Mouse (Mus musculus): ENCODE data around the gene Pappa. TPM values are rescaled to one million over a fixed set of nuclear protein-coding genes. Genes with fewer than 3 reads are reported as not detected.

Gene Pappa
- total and polyA plus RNA-seq, 2 experiments from 2014 or later: 0.27 to 1.7 TPM

DNA sequence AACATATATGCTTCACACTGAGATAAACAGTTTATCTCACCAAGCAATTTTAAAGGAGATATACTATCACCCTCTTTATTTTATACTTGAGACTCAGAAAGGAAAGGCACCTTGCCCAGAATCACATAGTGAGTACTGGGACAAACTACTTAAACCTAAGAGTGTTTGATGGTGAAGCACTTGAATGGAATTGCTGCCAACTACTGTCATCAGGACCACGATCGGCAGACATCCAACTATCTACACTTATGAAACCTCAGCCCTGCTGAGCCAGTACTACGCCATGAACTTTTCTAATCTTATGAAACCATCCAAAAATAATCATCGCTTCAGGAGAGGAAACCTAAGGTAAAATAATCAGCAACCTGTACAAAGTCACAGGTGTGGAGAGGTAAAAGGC lies 275.5 kb downstream of the Pappa start:
- DNase-seq (no peak), ATAC-seq (no peak)
- 94% methylated on average over 4 of the region's 4 CpGs for WGBS

DNA sequence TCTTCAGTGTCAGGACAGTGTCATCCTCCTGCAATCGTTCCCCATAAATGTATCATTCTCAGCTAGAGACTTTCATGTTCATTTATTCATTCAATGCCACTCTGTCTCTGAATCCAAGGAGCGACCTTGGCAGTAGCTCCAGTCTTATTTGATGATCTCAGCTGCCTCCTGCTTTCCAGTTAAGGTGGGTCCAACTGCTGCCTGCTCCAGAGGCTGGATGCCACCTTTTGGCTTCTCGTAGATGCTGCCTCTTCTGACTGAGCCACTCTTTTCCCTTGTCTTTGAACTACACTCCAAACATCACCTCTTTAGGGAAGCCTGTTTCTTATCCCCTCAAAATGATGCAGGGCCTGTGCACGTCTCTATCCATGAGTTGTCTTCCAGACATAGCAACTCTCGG lies 278.3 kb downstream of the Pappa start:
- H3K9ac ChIP-seq: no peak overlapping the region
- WGBS: 87% methylated on average over 5 of the region's 5 CpGs
- no peak overlapping the region for H3K27ac ChIP-seq (ENCODE audit: low read depth, low read length)
- no peak for DNase-seq
- H3K4me2 ChIP-seq (ENCODE audit: low read depth): no peak overlapping the region
- ATAC-seq: no peak
- TF ChIP-seq CTCF (IDR thresholded peaks at IDR 0.05; ENCODE audit: low read depth): no peak
- no peaks in the 10 kb centered on the region for H3K36me3 ChIP-seq (ENCODE audit: insufficient read depth)
- H3K4me3 ChIP-seq (ENCODE audit: low read depth, low read length): no peak overlapping the region
- H3K27me3 ChIP-seq (ENCODE audit: insufficient read depth, low read length): no peaks in the 10 kb centered on the region
- no peaks in the 10 kb centered on the region for H3K9me3 ChIP-seq (ENCODE audit: low read length)
- no peaks in the 10 kb centered on the region for H3K4me1 ChIP-seq (ENCODE audit: insufficient read depth)

More for the DNA sequence above, 275.5 kb downstream of the Pappa start:
- Histone ChIP-seq H3K9ac (no peak overlapping the region), H3K27me3 (ENCODE audit: insufficient read depth, low read length) (no peaks in the 10 kb centered on the region), H3K4me2 (ENCODE audit: low read depth) (no peak overlapping the region), H3K36me3 (ENCODE audit: insufficient read depth) (no peaks in the 10 kb centered on the region), H3K4me1 (ENCODE audit: insufficient read depth) (no peaks in the 10 kb centered on the region), H3K27ac (ENCODE audit: low read depth, low read length) (no peak overlapping the region), H3K9me3 (ENCODE audit: low read length) (no peaks in the 10 kb centered on the region), H3K4me3 (ENCODE audit: low read depth, low read length) (no peak overlapping the region)
- no peak for TF ChIP-seq CTCF (IDR thresholded peaks at IDR 0.05; ENCODE audit: low read depth)

DNA sequence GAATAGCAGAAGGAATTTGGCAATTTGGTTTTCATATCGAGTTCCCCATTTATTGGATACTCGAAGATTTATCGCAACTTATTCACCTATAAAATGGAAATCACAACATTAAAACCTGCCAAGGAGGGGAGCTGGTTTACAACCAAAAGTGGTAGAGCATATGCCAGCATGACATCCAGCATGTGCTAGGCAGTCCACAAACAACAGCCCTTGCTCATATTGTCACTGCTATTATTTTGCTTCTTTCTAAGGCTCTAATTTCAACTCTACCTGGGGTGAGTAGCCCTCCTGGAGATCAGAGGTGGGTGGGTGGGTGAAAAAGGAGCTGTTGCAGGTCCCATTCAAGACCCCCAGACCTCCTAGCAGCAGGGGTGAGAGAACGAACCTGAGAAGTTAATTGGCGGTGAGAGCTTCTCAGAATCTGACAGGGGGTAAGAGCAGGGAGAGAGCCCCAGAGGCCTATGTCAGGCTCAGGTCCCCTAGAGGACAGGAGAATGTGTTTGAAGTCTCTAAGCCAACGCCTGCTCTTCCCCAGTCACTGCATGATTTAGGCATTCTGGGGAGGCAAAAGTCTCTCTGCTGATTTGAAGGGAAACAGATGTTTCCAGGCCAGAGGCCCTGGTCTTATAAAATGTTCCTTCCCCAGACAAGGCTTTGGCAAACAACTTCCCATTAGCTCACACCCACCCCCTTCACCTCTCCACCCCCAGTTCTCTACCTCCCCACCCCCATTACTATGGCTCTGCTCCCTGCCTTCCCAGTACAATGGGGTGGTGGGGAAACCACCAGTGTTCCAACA lies 279.1 kb downstream of the Pappa start:
- no peak for TF ChIP-seq CTCF (IDR thresholded peaks at IDR 0.05; ENCODE audit: low read depth)
- no peak for ATAC-seq
- no peaks in the 10 kb centered on the region for H3K4me1 ChIP-seq (ENCODE audit: insufficient read depth)
- H3K4me2 ChIP-seq (ENCODE audit: low read depth): no peak overlapping the region
- 69% methylated on average over 6 of the region's 6 CpGs for WGBS
- H3K36me3 ChIP-seq (ENCODE audit: insufficient read depth): no peaks in the 10 kb centered on the region
- no peak overlapping the region for H3K27ac ChIP-seq (ENCODE audit: low read depth, low read length)
- no peak overlapping the region for H3K9ac ChIP-seq
- H3K9me3 ChIP-seq (ENCODE audit: low read length): no peaks in the 10 kb centered on the region
- no peaks in the 10 kb centered on the region for H3K27me3 ChIP-seq (ENCODE audit: insufficient read depth, low read length)
- DNase-seq: no peak
- no peak overlapping the region for H3K4me3 ChIP-seq (ENCODE audit: low read depth, low read length)
